Mouse (Mus musculus): ENCODE measurements at regions not wholly inside any gene's neighbourhood (a gene's known extent, or its start where the extent isn't known, plus 50 kb on each side); places are given as distances from the start of the nearest gene placed in this dataset.

DNA sequence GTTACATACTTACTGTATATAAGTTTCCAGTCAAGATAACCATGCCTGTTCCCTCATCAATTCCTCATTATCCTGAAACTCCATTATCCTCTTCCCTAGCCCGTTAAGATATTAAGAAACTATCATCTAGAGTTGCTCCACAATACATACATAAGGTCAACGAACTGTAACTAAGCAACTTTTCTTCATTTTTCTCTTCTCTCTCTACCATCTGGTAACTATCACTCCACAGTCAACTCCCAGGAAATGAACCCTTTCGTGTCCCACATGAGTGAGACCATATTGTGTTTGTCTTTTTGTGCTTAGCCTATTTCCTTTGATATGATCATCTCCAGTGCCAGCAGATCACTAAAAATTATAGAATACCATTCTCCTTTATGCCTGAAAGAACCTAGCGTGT, 74.6 kb upstream of the Rtl1 start:
- no peak for TF ChIP-seq CTCF (IDR thresholded peaks at IDR 0.05; ENCODE audit: low read depth, low read length)
- TF ChIP-seq GATA1 (IDR thresholded peaks at IDR 0.05; ENCODE audit: borderline replicate concordance, low read length) = no peak
- TF ChIP-seq POLR2AphosphoS5 (IDR thresholded peaks at IDR 0.05; ENCODE audit: insufficient replicate concordance, low read depth, low read length) = no peak
- no peak for TF ChIP-seq TAL1 (conservative IDR thresholded peaks at IDR 0.05; ENCODE audit: low read depth, low read length)
- no peak for TF ChIP-seq GATA2 (IDR thresholded peaks at IDR 0.05; ENCODE audit: borderline replicate concordance, low read depth, low read length)
